Mouse (Mus musculus) CD8-positive naive resting alpha-beta T cell, adult 57 days (primary cell): ENCODE data around the gene Tbc1d10b. TPM values are rescaled to one million over a fixed set of nuclear protein-coding genes. Genes with fewer than 3 reads are reported as not detected.

ENCODE experiments used
- total RNA-seq: library from RNA; stranded (reverse); gene quantifications from one replicate; pipeline ENCODE4 v1.2.4, GENCODE M21; 2023

Tbc1d10b gene
- 51.7 TPM for total RNA-seq

DNA sequence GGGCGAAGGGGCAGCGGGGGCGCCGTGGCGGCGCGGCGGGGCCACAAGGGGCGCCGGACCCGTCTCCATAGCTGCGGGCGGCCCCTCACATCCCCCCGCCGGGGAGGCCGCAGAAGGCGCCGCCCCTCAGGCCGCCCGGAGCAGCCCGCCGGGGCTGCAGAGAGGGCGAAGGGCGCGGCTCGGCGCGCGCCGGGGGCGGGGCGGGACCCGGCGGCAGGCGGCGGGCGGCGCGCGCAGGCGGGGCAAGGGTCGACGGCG lies at the start of gene Tbc1d10b:
Gene Tbc1d10b (minus strand): TSS at position 174 of the 258 bp plus-strand sequence.

DNA sequence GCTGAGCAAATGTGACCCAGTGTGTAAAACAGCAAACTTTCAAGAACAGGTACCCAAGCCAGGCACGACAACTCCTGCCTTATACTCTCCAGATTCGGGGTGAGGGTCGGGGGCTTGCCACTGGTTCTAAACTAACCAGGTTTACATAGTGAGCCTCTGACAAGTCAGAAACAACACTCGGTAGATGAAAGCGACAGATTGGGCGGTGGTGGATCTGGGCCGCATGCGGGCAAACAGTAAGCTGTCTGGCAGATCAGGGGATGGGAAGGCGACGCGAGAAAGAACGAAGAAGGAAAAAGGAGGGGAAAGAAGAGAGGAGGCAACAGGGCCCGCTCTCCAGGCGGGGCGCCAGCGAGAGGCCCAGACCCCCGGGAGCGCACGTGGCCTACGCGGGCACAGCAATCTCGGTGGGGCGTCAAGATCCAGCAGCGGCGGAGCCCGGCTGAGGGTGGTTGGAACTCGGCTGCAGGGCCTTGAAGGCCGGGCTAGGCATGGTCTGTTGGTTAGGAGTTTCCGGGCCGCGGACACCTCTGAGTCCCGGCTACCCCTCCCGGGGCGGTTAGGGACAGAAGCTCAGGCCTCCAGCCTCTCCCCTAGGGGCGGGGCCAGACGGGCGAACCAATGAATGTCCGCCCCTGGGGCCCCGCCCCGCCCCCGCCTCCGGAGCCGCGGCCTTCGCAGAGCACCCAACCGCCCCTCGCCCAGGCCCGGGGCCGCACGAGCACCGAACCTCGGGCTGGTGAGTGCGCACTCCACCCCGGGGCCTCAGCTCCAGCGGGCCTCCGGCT lies 35.8 kb upstream of the Tbc1d10b start, which contains the start of gene Zfp771:
Gene Zfp771 (plus strand): TSS at position 405 of the 788 bp plus-strand sequence.

DNA sequence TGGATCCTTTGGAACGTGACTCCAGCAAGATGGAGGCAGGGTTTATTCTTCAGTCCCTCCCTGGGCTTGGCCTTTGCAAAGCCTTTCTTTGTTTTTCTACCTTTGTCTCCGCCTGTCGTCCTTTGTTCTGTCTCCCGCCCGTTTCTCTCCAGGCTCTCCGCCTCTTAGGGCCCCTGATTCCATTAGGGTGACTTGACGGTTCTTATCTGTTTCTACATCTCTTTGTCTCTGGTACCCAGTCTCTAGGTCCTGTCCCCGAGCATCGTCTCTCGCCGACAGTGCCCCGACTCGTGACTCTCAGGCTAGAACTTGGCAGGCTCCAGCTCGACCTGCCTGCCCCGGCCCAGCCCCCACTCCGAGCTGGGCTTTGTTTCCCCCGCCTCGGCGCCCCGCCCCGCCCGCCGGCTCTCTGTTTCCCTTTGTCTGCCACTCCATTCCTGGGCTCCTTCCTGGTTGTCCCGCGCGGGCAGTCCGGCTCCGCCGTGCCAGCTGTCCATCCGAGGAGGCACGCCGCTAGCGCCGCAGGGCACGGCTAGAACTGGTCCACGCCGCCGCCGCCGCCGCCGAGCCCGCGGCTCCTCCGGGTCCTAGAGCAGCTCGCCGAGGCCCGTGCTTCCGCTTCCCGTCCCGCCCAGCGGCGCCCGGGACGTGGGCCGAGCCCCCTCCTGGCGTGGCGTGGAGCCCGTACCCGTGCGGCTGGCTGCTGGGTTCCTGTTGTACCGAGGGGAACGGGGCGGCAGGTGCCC lies 24.5 kb upstream of the Tbc1d10b start, which contains the start of the genes Zfp553 and Sept1:
Gene Zfp553 (plus strand): TSS at position 440 of the 746 bp plus-strand sequence.
Gene Sept1 (minus strand): TSS at position 509 of the 746 bp plus-strand sequence.

DNA sequence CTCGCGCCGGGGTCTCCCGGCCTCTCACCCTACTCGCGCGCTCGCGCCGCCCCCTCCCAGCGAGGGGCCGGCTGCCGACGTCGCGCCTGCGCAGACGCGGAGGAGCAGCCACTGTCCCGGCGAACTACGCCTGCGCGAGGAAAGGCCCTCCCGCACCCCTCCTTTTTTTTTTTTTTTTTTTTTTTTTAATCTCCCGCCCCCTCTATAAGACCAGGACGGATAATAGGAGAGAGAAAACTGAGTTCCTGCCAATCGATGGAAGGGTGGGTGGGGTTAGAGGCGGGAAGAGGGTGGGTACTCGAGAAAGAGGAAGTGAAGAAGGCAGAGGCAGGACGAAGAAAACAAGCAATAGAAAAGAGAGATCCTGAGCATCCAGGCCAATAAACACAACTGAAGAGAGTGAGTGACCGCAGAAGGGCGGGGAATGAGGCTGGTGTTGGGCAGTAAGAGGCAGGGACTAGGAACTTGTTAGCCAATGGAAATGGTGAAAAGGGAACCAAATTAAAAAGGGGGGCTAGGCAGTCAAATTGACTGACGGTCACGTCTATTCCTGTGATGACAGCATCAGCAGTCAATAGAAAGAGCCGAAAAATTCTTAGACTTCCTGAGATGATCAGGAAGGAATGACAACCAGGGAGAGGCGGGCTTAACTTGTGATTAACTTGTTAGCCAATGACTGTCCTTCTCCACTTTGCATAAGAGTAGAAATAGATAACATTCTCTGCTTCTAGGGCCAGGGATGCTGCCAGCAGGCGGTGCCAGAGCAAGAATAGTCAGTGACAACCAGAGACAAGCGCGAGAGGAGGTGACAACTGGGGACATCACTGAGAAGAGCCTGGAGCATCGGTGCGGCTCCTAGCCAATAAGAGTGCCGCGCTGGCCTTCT lies 528 bp upstream of the Tbc1d10b start, which contains the start of gene Mylpf:
Gene Mylpf (plus strand): TSS at position 338 of the 886 bp plus-strand sequence.

DNA sequence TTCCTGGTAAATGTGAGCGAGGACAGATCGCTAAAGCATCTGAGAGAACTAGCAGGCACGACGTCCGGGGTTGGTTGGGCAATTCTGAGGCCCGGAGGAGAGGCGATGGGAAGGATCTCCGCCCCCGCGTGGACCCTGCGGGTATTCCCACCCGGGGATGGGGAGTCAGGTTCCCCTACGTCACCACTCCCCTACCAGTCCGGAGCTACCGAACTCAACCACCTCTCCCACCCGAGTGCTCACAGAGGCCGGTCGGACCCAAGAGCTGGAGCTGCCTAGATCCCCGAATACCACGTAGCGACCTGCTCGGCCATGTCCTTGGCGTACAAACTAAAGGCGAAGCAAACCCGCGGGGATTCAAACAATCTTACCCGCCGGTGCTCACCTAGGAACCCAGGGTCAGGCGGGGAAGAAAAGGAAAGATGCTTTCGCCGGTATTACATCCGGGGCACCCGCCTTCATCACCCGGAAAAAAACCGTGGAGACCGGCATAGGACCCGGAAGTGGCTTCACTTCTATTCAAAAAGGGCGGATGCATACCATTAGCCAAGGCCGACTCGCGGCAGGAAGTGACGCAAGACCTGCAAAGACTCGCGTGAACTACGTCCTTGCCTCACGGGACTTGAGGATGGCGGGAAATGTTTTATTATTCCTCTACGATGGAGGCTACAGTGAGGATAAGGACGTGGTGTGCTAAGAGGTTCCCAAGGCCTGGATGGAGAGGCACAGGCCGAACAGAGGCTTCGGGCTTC lies 12.5 kb downstream of the Tbc1d10b start, which contains the start of gene Cd2bp2:
Gene Cd2bp2 (minus strand): TSS at position 507 of the 752 bp plus-strand sequence.

Other genes starting within 250 kb of the Tbc1d10b start
- gene Cdipt, start 232.6 kb downstream of the Tbc1d10b start, total RNA-seq, result 125 TPM
- not detected for gene Cdiptos, start 232.4 kb downstream of the Tbc1d10b start, total RNA-seq
- 25.6 TPM for gene Mvp, start 193.8 kb downstream of the Tbc1d10b start, total RNA-seq
- gene Pagr1b, start 192.0 kb downstream of the Tbc1d10b start, total RNA-seq, result not detected
- gene Pagr1a, start 191.1 kb downstream of the Tbc1d10b start, total RNA-seq, result 3.0 TPM
- gene Gm42742, start 187.4 kb downstream of the Tbc1d10b start, total RNA-seq, result 43.4 TPM
- gene Prrt2, start 187.3 kb downstream of the Tbc1d10b start, total RNA-seq, result 2.1 TPM
- gene Maz, start 181.4 kb downstream of the Tbc1d10b start, total RNA-seq, result 202 TPM
- 2.7 TPM for gene Kif22, start 166.0 kb downstream of the Tbc1d10b start, total RNA-seq
- 4.4 TPM for gene Zg16, start 121.1 kb downstream of the Tbc1d10b start, total RNA-seq
- gene AI467606, start 117.1 kb downstream of the Tbc1d10b start, total RNA-seq, result 73.9 TPM
- gene Qprt, start 86.2 kb downstream of the Tbc1d10b start, total RNA-seq, result 37.4 TPM
- gene Spn, start 70.6 kb downstream of the Tbc1d10b start, total RNA-seq, result 313 TPM
- gene Cd2bp2, start 12.4 kb downstream of the Tbc1d10b start, total RNA-seq, result 70.5 TPM
- 24.1 TPM for gene Mylpf, start 422 bp upstream of the Tbc1d10b start, total RNA-seq
- gene Zfp553, start 24.6 kb upstream of the Tbc1d10b start, total RNA-seq, result 9.8 TPM
- 581 TPM for gene Sept1, start 24.7 kb upstream of the Tbc1d10b start, total RNA-seq
- 15.3 TPM for gene Zfp771, start 35.8 kb upstream of the Tbc1d10b start, total RNA-seq
- gene Dctpp1, start 52.2 kb upstream of the Tbc1d10b start, total RNA-seq, result 20.0 TPM
- gene Sephs2, start 65.6 kb upstream of the Tbc1d10b start, total RNA-seq, result 27.3 TPM
- gene Itgal, start 87.8 kb upstream of the Tbc1d10b start, total RNA-seq, result 187 TPM
- gene Zfp768, start 137.1 kb upstream of the Tbc1d10b start, total RNA-seq, result not detected
- 21.9 TPM for gene Zfp747, start 167.6 kb upstream of the Tbc1d10b start, total RNA-seq
- 3.9 TPM for gene 9130019O22Rik, start 178.7 kb upstream of the Tbc1d10b start, total RNA-seq
- 9.9 TPM for gene E430018J23Rik, start 185.2 kb upstream of the Tbc1d10b start, total RNA-seq
- 10.4 TPM for gene Zfp764, start 198.4 kb upstream of the Tbc1d10b start, total RNA-seq
- gene Zfp688, start 213.6 kb upstream of the Tbc1d10b start, total RNA-seq, result 16.1 TPM
- gene Zfp689, start 240.7 kb upstream of the Tbc1d10b start, total RNA-seq, result 6.5 TPM